Mouse (Mus musculus) hindbrain, embryonic 11.5 days (tissue): Measurements from ENCODE around the gene Fam178b. TPM values are rescaled to one million over a fixed set of nuclear protein-coding genes. Genes with fewer than 3 reads are reported as not detected.
"Not testable (repeated sequence)": the region's sequence is repeated elsewhere in the genome, so short reads cannot be mapped to it uniquely, and the experiment has no call there.

Source experiments
- ATAC-seq: fragments of 200-750 bp; cut with Nextera tagmentation; 2 replicates; pipeline ENCODE4 v1.8.0; 2017; ENCODE audit warnings: mild to moderate bottlenecking, moderate TSS enrichment, moderate library complexity; ENCODE audit not compliant: low FRiP score
- DNase-seq: peaks from one replicate; pipeline ENCODE4 v3.0.0-alpha.2; 2015; ENCODE audit warnings: low spot score
- H3K27ac ChIP-seq: fragments of 300-500 bp; sonication (generic); 2 replicates; pipeline ENCODE4 v1.5.1; 2014; ENCODE audit warnings: mild to moderate bottlenecking, low read depth, low read length
- H3K27me3 ChIP-seq: fragments of 300-500 bp; sonication (generic); 2 replicates; pipeline ENCODE4 v1.6.1; 2014; ENCODE audit warnings: mild to moderate bottlenecking, low read length, moderate library complexity, mixed read lengths; ENCODE audit not compliant: control insufficient read depth, insufficient read depth
- H3K36me3 ChIP-seq: fragments of 300-500 bp; sonication (generic); 2 replicates; pipeline ENCODE4 v1.6.1; 2014; ENCODE audit warnings: mild to moderate bottlenecking, low read length, moderate library complexity, mixed read lengths; ENCODE audit not compliant: control insufficient read depth, insufficient read depth
- H3K4me1 ChIP-seq: fragments of 300-500 bp; sonication (generic); replicated peaks from 2 replicates; pipeline ENCODE4 v1.6.1; 2014; ENCODE audit warnings: low read length, mixed read lengths; ENCODE audit not compliant: control insufficient read depth, insufficient read depth
- H3K4me2 ChIP-seq: fragments of 300-500 bp; sonication (generic); replicated peaks from 2 replicates; pipeline ENCODE4 v1.6.1; 2014; ENCODE audit warnings: mild to moderate bottlenecking, low read depth, low read length
- H3K4me3 ChIP-seq: fragments of 300-500 bp; sonication (generic); 2 replicates; pipeline ENCODE4 v1.5.1; 2014; ENCODE audit warnings: low read depth, low read length
- H3K9ac ChIP-seq: fragments of 300-500 bp; sonication (generic); 2 replicates; pipeline ENCODE4 v1.6.1; 2014; ENCODE audit warnings: low read depth, low read length
- H3K9me3 ChIP-seq: fragments of 300-500 bp; sonication (generic); 2 replicates; pipeline ENCODE4 v1.6.1; 2016; ENCODE audit warnings: low read length; ENCODE audit not compliant: control insufficient read depth
- WGBS: fragments of 180-500 bp; shearing (Covaris S2); extraction: QIAGEN DNeasy Blood & Tissue Kit; methylation state at CpG from one replicate; pipeline ENCODE4 v1.1.7; 2014; 5-methylcytosine and 5-hydroxymethylcytosine counted together
- polyA plus RNA-seq: library from polyadenylated mRNA; unstranded; fragments of >200 nt; fragmentation: Nextera tagmentation; extraction: Ambion mirVana; gene quantifications from 2 replicates; pipeline ENCODE4 v1.2.1, GENCODE M21; 2014

Fam178b gene
- polyA plus RNA-seq, 1 experiment from 2014 or later, result 0.52 TPM

- peak; percentile 72; the same call in 1 of the 2 replicates for ATAC-seq
Observed at GRCm38 (mm10) chr1:36683810-36684467, 956 bp upstream of the Fam178b start.

GRCm38 (mm10) chr1:36680893-36681292 is 2.1 kb downstream of the Fam178b start:
- no peak overlapping the region for H3K4me2 ChIP-seq
- no peaks in the 10 kb centered on the region for H3K9me3 ChIP-seq
- H3K27ac ChIP-seq, result no peak overlapping the region
- H3K9ac ChIP-seq, result no peak overlapping the region
- no peaks in the 10 kb centered on the region for H3K36me3 ChIP-seq
- no peaks in the 10 kb centered on the region for H3K27me3 ChIP-seq
- DNase-seq, result no peak
- 72% methylated on average over 7 of the region's 7 CpGs for WGBS
- no peak for ATAC-seq
- no peak overlapping the region for H3K4me3 ChIP-seq
- H3K4me1 ChIP-seq, result no peaks in the 10 kb centered on the region; the same call in 1 of the 2 replicates

More at GRCm38 (mm10) chr1:36683810-36684467, 956 bp upstream of the Fam178b start:
- Histone ChIP-seq H3K9me3 (no peaks in the 10 kb centered on the region), H3K9ac (no peak overlapping the region), H3K4me2 (no peak overlapping the region), H3K4me1 (no peaks in the 10 kb centered on the region; the same call in 1 of the 2 replicates), H3K4me3 (no peak overlapping the region), H3K36me3 (no peaks in the 10 kb centered on the region), H3K27me3 (no peaks in the 10 kb centered on the region), H3K27ac (no peak overlapping the region)
- DNase-seq, result peak; percentile 83
- 15% methylated on average over 13 of the region's 13 CpGs for WGBS

GRCm38 (mm10) chr1:36674936-36675335 is 8.0 kb downstream of the Fam178b start:
- Histone ChIP-seq H3K36me3 (no peaks in the 10 kb centered on the region), H3K4me2 (no peak overlapping the region), H3K4me3 (no peak overlapping the region), H3K9me3 (no peaks in the 10 kb centered on the region), H3K27ac (no peak overlapping the region), H3K9ac (no peak overlapping the region), H3K4me1 (no peaks in the 10 kb centered on the region), H3K27me3 (no peaks in the 10 kb centered on the region)
- DNase-seq, result no peak
- WGBS, result 64% methylated on average over 3 of the region's 3 CpGs
- no peak for ATAC-seq

- Histone ChIP-seq H3K27me3 (no peaks in the 10 kb centered on the region), H3K4me2 (no peak overlapping the region), H3K4me1 (no peaks in the 10 kb centered on the region), H3K27ac (no peak overlapping the region), H3K4me3 (no peak overlapping the region), H3K9me3 (no peaks in the 10 kb centered on the region), H3K9ac (no peak overlapping the region), H3K36me3 (no peaks in the 10 kb centered on the region)
- ATAC-seq (no peak), DNase-seq (no peak)
- 51% methylated on average over 16 of the region's 16 CpGs for WGBS
Observed at GRCm38 (mm10) chr1:36672648-36673350, 10.2 kb downstream of the Fam178b start.

GRCm38 (mm10) chr1:36671260-36671659 is 11.7 kb downstream of the Fam178b start:
- no peak overlapping the region for H3K9ac ChIP-seq
- no peak overlapping the region for H3K4me3 ChIP-seq
- no peaks in the 10 kb centered on the region for H3K9me3 ChIP-seq
- no peak overlapping the region for H3K4me2 ChIP-seq
- DNase-seq (no peak), ATAC-seq (no peak)
- 94% methylated on average over 10 of the region's 10 CpGs for WGBS
- no peaks in the 10 kb centered on the region for H3K36me3 ChIP-seq
- H3K27me3 ChIP-seq, result no peaks in the 10 kb centered on the region
- no peak overlapping the region for H3K27ac ChIP-seq
- no peaks in the 10 kb centered on the region for H3K4me1 ChIP-seq

- no peaks in the 10 kb centered on the region for H3K27me3 ChIP-seq
- WGBS, result 80% methylated on average over 4 of the region's 4 CpGs
- H3K9me3 ChIP-seq, result no peaks in the 10 kb centered on the region
- ATAC-seq (no peak), DNase-seq (no peak)
- no peak overlapping the region for H3K4me2 ChIP-seq
- H3K4me1 ChIP-seq, result no peaks in the 10 kb centered on the region
- no peak overlapping the region for H3K27ac ChIP-seq
- H3K4me3 ChIP-seq, result no peak overlapping the region
- H3K36me3 ChIP-seq, result no peaks in the 10 kb centered on the region
- H3K9ac ChIP-seq, result no peak overlapping the region
Observed at GRCm38 (mm10) chr1:36670256-36670655, 12.7 kb downstream of the Fam178b start.

- not testable (repeated sequence) for H3K27me3 ChIP-seq, DNase-seq, H3K4me3 ChIP-seq, H3K4me1 ChIP-seq, H3K9ac ChIP-seq, H3K9me3 ChIP-seq, H3K4me2 ChIP-seq, H3K27ac ChIP-seq, H3K36me3 ChIP-seq, ATAC-seq
- 71% methylated on average over 4 of the region's 4 CpGs for WGBS
Observed at GRCm38 (mm10) chr1:36668007-36668406, 15.0 kb downstream of the Fam178b start.

- 72% methylated on average over 4 of the region's 4 CpGs for WGBS
- DNase-seq, result no peak
Observed at GRCm38 (mm10) chr1:36665934-36666333, 17.0 kb downstream of the Fam178b start.

More at GRCm38 (mm10) chr1:36665934-36666333, 17.0 kb downstream of the Fam178b start:
- Histone ChIP-seq H3K9me3 (no peaks in the 10 kb centered on the region), H3K4me2 (no peak overlapping the region), H3K9ac (no peak overlapping the region), H3K36me3 (no peaks in the 10 kb centered on the region), H3K4me1 (no peaks in the 10 kb centered on the region), H3K4me3 (no peak overlapping the region), H3K27ac (no peak overlapping the region), H3K27me3 (no peaks in the 10 kb centered on the region)
- ATAC-seq, result no peak
